Mouse (Mus musculus): ENCODE results near the gene Atg16l1. TPM values are rescaled to one million over a fixed set of nuclear protein-coding genes. Genes with fewer than 3 reads are reported as not detected.

Atg16l1 gene
- total and polyA plus RNA-seq, 2 experiments from 2014 or later, result 19.6 to 37.1 TPM

DNA sequence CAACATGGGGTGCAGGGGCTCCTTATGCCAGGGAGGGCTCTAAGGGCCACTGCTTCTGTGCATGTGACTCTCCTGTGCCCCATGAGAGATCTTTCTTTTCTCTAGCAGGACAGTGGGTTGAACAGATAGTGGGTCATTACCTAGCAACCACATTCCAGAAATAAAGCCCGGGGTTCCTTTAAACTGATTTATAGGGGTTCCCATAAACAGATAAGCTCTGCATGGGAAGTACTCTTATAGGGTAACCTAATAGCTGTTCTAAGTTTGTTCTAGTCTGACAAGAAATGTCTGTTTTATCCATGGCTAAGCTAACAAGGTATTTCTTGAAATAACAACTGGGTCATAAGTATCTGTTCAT lies 43.1 kb upstream of the Atg16l1 start:
- H3K4me1 ChIP-seq (ENCODE audit: control insufficient read depth, insufficient read depth), result no peaks in the 10 kb centered on the region
- WGBS, result 71% methylated on average over 1 of the region's 1 CpGs
- no peak overlapping the region for H3K27ac ChIP-seq (ENCODE audit: low read depth)
- no peak overlapping the region for H3K4me2 ChIP-seq (ENCODE audit: low read depth, low read length)
- TF ChIP-seq EP300 (IDR thresholded peaks at IDR 0.05; ENCODE audit: low read depth), result no peak
- no peak for TF ChIP-seq CTCF (IDR thresholded peaks at IDR 0.05; ENCODE audit: low read depth)
- H3K9me3 ChIP-seq (replicated peaks; ENCODE audit: control insufficient read depth, low read length), result no peaks in the 10 kb centered on the region
- ATAC-seq (ENCODE audit: insufficient read depth, low read depth) (no peak), DNase-seq (ENCODE audit: low spot score) (no peak)
- no peaks in the 10 kb centered on the region; the same call in 1 of the 2 replicates for H3K36me3 ChIP-seq (replicated peaks; ENCODE audit: control insufficient read depth, insufficient read depth, low read length)
- no peak overlapping the region for H3K4me3 ChIP-seq (ENCODE audit: low read depth, low read length)
- no peak overlapping the region for H3K9ac ChIP-seq (replicated peaks; ENCODE audit: low read depth, low read length)
- H3K27me3 ChIP-seq (ENCODE audit: control insufficient read depth, insufficient read depth, low read length), result no peaks in the 10 kb centered on the region

DNA sequence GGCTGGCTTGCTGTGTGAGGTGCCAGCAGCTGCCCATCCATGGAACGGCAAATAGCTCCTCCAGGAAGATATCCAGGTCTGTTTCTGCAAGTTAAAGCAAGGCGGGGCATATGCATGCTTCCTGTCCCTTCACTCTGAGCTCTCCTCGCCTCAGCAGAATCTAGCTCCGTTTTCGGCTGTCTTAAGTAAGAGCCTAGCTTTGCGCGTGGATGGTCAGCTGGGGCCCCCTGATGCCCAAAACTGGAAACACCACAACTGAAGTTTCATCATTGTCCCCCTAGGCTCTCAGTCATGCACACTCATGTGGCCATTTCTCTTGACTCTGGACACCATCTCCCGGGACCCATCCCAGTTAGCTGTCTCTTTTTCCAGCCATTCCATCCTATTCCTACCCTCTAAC lies 34.3 kb upstream of the Atg16l1 start:
- no peak for TF ChIP-seq EP300 (IDR thresholded peaks at IDR 0.05; ENCODE audit: low read depth)
- peak; percentile 60 for TF ChIP-seq CTCF (IDR thresholded peaks at IDR 0.05; ENCODE audit: low read depth)
- Histone ChIP-seq H3K4me3 (ENCODE audit: low read depth, low read length) (no peak overlapping the region), H3K27ac (ENCODE audit: low read depth) (no peak overlapping the region), H3K9ac (replicated peaks; ENCODE audit: low read depth, low read length) (no peak overlapping the region), H3K4me1 (ENCODE audit: control insufficient read depth, insufficient read depth) (no peaks in the 10 kb centered on the region), H3K4me2 (ENCODE audit: low read depth, low read length) (no peak overlapping the region), H3K9me3 (replicated peaks; ENCODE audit: control insufficient read depth, low read length) (no peaks in the 10 kb centered on the region), H3K27me3 (ENCODE audit: control insufficient read depth, insufficient read depth, low read length) (no peaks in the 10 kb centered on the region), H3K36me3 (replicated peaks; ENCODE audit: control insufficient read depth, insufficient read depth, low read length) (no peaks in the 10 kb centered on the region)
- WGBS, result 21% methylated on average over 8 of the region's 8 CpGs
- ATAC-seq (ENCODE audit: insufficient read depth, low read depth) (no peak; the same call in 1 of the 2 replicates), DNase-seq (ENCODE audit: low spot score) (peak; percentile 24)

DNA sequence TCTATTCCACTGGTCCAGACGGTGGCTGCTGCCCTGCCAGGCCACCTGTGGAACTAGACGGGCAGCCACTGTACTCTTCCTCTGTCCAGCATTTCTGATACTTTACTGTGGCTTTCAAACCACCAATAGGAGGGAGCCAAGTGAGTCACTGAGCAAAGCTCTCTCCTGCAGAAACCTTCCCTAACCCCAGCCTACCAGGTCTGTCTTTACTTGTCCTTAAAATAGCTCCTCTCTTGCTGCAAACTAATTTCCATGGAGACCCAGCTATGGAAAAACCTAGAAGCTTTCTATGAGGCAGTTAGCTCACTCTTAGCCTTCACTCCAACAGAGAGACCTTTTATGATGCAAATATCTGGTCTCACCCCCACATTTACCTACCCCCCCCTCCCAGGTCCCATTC lies 33.6 kb upstream of the Atg16l1 start:
- H3K9ac ChIP-seq (replicated peaks; ENCODE audit: low read depth, low read length), result no peak overlapping the region
- ATAC-seq (ENCODE audit: insufficient read depth, low read depth), result no peak
- H3K4me1 ChIP-seq (ENCODE audit: control insufficient read depth, insufficient read depth), result no peaks in the 10 kb centered on the region
- no peaks in the 10 kb centered on the region for H3K27me3 ChIP-seq (ENCODE audit: control insufficient read depth, insufficient read depth, low read length)
- no peaks in the 10 kb centered on the region for H3K36me3 ChIP-seq (replicated peaks; ENCODE audit: control insufficient read depth, insufficient read depth, low read length)
- DNase-seq (ENCODE audit: low spot score), result no peak
- 25% methylated on average over 2 of the region's 2 CpGs for WGBS
- no peak overlapping the region for H3K4me2 ChIP-seq (ENCODE audit: low read depth, low read length)
- H3K27ac ChIP-seq (ENCODE audit: low read depth), result no peak overlapping the region
- no peak overlapping the region for H3K4me3 ChIP-seq (ENCODE audit: low read depth, low read length)
- H3K9me3 ChIP-seq (replicated peaks; ENCODE audit: control insufficient read depth, low read length), result no peaks in the 10 kb centered on the region
- no peak for TF ChIP-seq EP300 (IDR thresholded peaks at IDR 0.05; ENCODE audit: low read depth)
- no peak for TF ChIP-seq CTCF (IDR thresholded peaks at IDR 0.05; ENCODE audit: low read depth)

DNA sequence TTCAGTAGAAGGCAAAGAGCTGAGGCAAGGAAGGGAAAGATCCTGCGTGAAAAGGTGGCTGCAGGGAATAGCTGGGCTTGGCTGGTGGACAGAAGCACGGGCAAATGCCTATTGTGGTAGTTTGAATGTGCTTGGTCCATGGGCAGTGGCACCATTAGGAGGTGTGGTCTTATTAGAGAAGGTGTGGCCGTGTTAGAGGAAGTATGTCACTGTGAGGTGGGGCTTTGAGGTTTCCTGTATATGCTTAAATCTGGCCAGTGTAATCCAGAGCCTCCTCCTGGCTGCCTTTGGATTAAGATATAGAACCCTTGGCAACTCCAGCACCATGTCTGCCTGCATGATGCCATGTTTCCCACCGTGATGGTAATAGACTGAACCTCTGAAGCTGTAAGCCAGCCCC lies 32.3 kb upstream of the Atg16l1 start:
- H3K4me2 ChIP-seq (ENCODE audit: low read depth, low read length), result no peak overlapping the region
- ATAC-seq (ENCODE audit: insufficient read depth, low read depth) (no peak), DNase-seq (ENCODE audit: low spot score) (peak; percentile 10)
- no peaks in the 10 kb centered on the region for H3K36me3 ChIP-seq (replicated peaks; ENCODE audit: control insufficient read depth, insufficient read depth, low read length)
- no peak overlapping the region for H3K27ac ChIP-seq (ENCODE audit: low read depth)
- H3K4me1 ChIP-seq (ENCODE audit: control insufficient read depth, insufficient read depth), result no peaks in the 10 kb centered on the region
- H3K9ac ChIP-seq (replicated peaks; ENCODE audit: low read depth, low read length), result no peak overlapping the region
- 68% methylated on average over 4 of the region's 4 CpGs for WGBS
- no peaks in the 10 kb centered on the region for H3K27me3 ChIP-seq (ENCODE audit: control insufficient read depth, insufficient read depth, low read length)
- no peaks in the 10 kb centered on the region for H3K9me3 ChIP-seq (replicated peaks; ENCODE audit: control insufficient read depth, low read length)
- TF ChIP-seq CTCF (IDR thresholded peaks at IDR 0.05; ENCODE audit: low read depth) (no peak), EP300 (IDR thresholded peaks at IDR 0.05; ENCODE audit: low read depth) (no peak)
- H3K4me3 ChIP-seq (ENCODE audit: low read depth, low read length), result no peak overlapping the region

DNA sequence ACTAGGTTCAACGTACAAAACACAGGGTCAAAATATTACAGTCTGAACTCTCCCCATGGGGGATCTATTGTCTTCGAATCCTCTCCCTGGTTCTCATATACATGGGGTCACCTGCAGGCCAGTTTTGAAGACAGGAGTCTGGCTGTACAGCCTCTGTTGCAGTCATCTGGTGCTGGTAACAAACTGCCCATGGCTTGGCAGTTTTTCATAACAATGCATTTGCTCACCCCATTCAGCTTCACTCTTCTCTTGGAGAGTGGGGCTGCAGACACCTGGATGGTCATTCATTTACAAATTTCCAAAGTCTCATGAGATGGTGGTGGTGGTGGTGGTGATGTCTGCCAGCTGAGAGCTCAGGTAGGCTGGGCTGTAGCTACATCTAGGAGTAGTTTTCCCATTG lies 26.6 kb upstream of the Atg16l1 start:
- H3K4me2 ChIP-seq (ENCODE audit: low read depth, low read length), result no peak overlapping the region
- DNase-seq (ENCODE audit: low spot score) (no peak), ATAC-seq (ENCODE audit: insufficient read depth, low read depth) (no peak)
- H3K9ac ChIP-seq (replicated peaks; ENCODE audit: low read depth, low read length), result no peak overlapping the region
- H3K27me3 ChIP-seq (ENCODE audit: control insufficient read depth, insufficient read depth, low read length), result no peaks in the 10 kb centered on the region
- H3K27ac ChIP-seq (ENCODE audit: low read depth), result no peak overlapping the region
- H3K4me3 ChIP-seq (ENCODE audit: low read depth, low read length), result no peak overlapping the region
- no peaks in the 10 kb centered on the region for H3K4me1 ChIP-seq (ENCODE audit: control insufficient read depth, insufficient read depth)
- 62% methylated on average over 2 of the region's 2 CpGs for WGBS
- TF ChIP-seq CTCF (IDR thresholded peaks at IDR 0.05; ENCODE audit: low read depth) (no peak), EP300 (IDR thresholded peaks at IDR 0.05; ENCODE audit: low read depth) (no peak)
- no peaks in the 10 kb centered on the region for H3K9me3 ChIP-seq (replicated peaks; ENCODE audit: control insufficient read depth, low read length)
- H3K36me3 ChIP-seq (replicated peaks; ENCODE audit: control insufficient read depth, insufficient read depth, low read length), result no peaks in the 10 kb centered on the region

DNA sequence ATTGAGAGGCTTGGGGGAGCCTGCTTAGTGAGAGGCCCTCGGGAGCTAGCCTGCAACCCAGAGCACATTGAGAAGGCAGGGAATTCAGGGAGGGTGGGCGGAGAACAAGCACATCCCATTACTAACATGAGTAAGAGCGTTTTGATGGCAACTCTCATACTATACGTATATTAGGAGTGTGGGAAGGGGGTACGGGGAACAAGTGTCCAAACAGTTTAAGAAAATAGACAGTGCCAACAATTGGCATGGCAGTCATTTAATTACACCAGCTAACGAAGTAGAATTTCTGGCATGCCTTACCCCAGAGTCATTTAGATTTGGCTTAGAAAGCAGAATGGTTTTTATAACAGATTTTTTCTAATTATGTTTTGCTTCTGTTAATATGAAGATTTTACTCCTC lies 25.8 kb upstream of the Atg16l1 start:
- no peak for ATAC-seq (ENCODE audit: insufficient read depth, low read depth)
- 72% methylated on average over 6 of the region's 6 CpGs for WGBS
- H3K27ac ChIP-seq (ENCODE audit: low read depth), result no peak overlapping the region
- no peaks in the 10 kb centered on the region for H3K36me3 ChIP-seq (replicated peaks; ENCODE audit: control insufficient read depth, insufficient read depth, low read length)
- H3K4me2 ChIP-seq (ENCODE audit: low read depth, low read length), result no peak overlapping the region
- H3K4me3 ChIP-seq (ENCODE audit: low read depth, low read length), result no peak overlapping the region
- no peaks in the 10 kb centered on the region for H3K9me3 ChIP-seq (replicated peaks; ENCODE audit: control insufficient read depth, low read length)
- TF ChIP-seq CTCF (IDR thresholded peaks at IDR 0.05; ENCODE audit: low read depth) (no peak), EP300 (IDR thresholded peaks at IDR 0.05; ENCODE audit: low read depth) (no peak)
- DNase-seq (ENCODE audit: low spot score), result no peak
- no peaks in the 10 kb centered on the region for H3K4me1 ChIP-seq (ENCODE audit: control insufficient read depth, insufficient read depth)
- no peaks in the 10 kb centered on the region for H3K27me3 ChIP-seq (ENCODE audit: control insufficient read depth, insufficient read depth, low read length)
- H3K9ac ChIP-seq (replicated peaks; ENCODE audit: low read depth, low read length), result no peak overlapping the region
